Mouse (Mus musculus): ENCODE data around the gene Kpna2. TPM values are rescaled to one million over a fixed set of nuclear protein-coding genes. Genes with fewer than 3 reads are reported as not detected.
"Not testable (repeated sequence)": the region's sequence is repeated elsewhere in the genome, so short reads cannot be mapped to it uniquely, and the experiment has no call there.

Gene Kpna2
- polyA plus RNA-seq, 1 experiment from 2014 or later: 501 TPM

- no peaks in the 10 kb centered on the region for H3K9me3 ChIP-seq
- no peaks in the 10 kb centered on the region for H3K36me3 ChIP-seq
- whole genome bisulfite sequencing: 5% methylated on average over 29 of the region's 29 CpGs
- H3K9ac ChIP-seq (replicated peaks): peak overlapping the region; percentile 69
- H3K27me3 ChIP-seq: peaks cover 43% of the 10 kb centered on the region
- peak; percentile 38; the same call in 1 of the 2 replicates for ATAC-seq (ENCODE audit: insufficient number of reproducible peaks, insufficient read depth, low FRiP score, low TSS enrichment, low read depth)
- H3K4me3 ChIP-seq (replicated peaks): peak overlapping the region; percentile 68
- peaks cover 25% of the 10 kb centered on the region for H3K4me1 ChIP-seq (replicated peaks)
- peak overlapping the region; percentile 92 for H3K4me2 ChIP-seq
- peak overlapping the region; percentile 64 for H3K27ac ChIP-seq
Measured at GRCm38 (mm10) chr11:107028275-107028618, 28.9 kb upstream of the Kpna2 start.

GRCm38 (mm10) chr11:107027431-107028274 is 28.3 kb upstream of the Kpna2 start:
- ATAC-seq (ENCODE audit: insufficient number of reproducible peaks, insufficient read depth, low FRiP score, low TSS enrichment, low read depth): peak; percentile 73
- Histone ChIP-seq H3K9me3 (no peaks in the 10 kb centered on the region), H3K4me1 (replicated peaks) (peaks cover 25% of the 10 kb centered on the region), H3K27ac (peak overlapping the region; percentile 64), H3K4me2 (peak overlapping the region; percentile 92), H3K36me3 (no peaks in the 10 kb centered on the region), H3K4me3 (replicated peaks) (peak overlapping the region; percentile 68), H3K27me3 (peaks cover 43% of the 10 kb centered on the region), H3K9ac (replicated peaks) (peak overlapping the region; percentile 69)
- WGBS: under 1% methylated on average over 107 of the region's 107 CpGs

GRCm38 (mm10) chr11:107026554-107027430 is 27.5 kb upstream of the Kpna2 start:
- Histone ChIP-seq H3K4me2 (peak overlapping the region; percentile 92), H3K4me3 (replicated peaks) (peak overlapping the region; percentile 68), H3K9ac (replicated peaks) (no peak overlapping the region), H3K4me1 (replicated peaks) (peaks cover 25% of the 10 kb centered on the region), H3K27me3 (peaks cover 43% of the 10 kb centered on the region), H3K36me3 (no peaks in the 10 kb centered on the region), H3K27ac (no peak overlapping the region), H3K9me3 (no peaks in the 10 kb centered on the region)
- ATAC-seq (ENCODE audit: insufficient number of reproducible peaks, insufficient read depth, low FRiP score, low TSS enrichment, low read depth): no peak
- WGBS: 7% methylated on average over 12 of the region's 12 CpGs

GRCm38 (mm10) chr11:107025411-107026321 is 26.3 kb upstream of the Kpna2 start, which contains the start of gene 1810010H24Rik:
Gene 1810010H24Rik, plus strand, starts transcription at chr11:107025681.
- WGBS: under 1% methylated on average over 45 of the region's 45 CpGs

GRCm38 (mm10) chr11:107024406-107024805 is 25.1 kb upstream of the Kpna2 start:
- H3K4me1 ChIP-seq (replicated peaks): peaks cover 25% of the 10 kb centered on the region
- 51% methylated on average over 4 of the region's 4 CpGs for WGBS
- peak overlapping the region; percentile 92 for H3K4me2 ChIP-seq
- peaks cover 39% of the 10 kb centered on the region for H3K27me3 ChIP-seq
- H3K9me3 ChIP-seq: no peaks in the 10 kb centered on the region
- no peaks in the 10 kb centered on the region for H3K36me3 ChIP-seq
- H3K9ac ChIP-seq (replicated peaks): no peak overlapping the region
- no peak overlapping the region for H3K27ac ChIP-seq
- no peak for ATAC-seq (ENCODE audit: insufficient number of reproducible peaks, insufficient read depth, low FRiP score, low TSS enrichment, low read depth)
- no peak overlapping the region for H3K4me3 ChIP-seq (replicated peaks)

More at GRCm38 (mm10) chr11:107025411-107026321, 26.3 kb upstream of the Kpna2 start, which contains the start of gene 1810010H24Rik:
- H3K27me3 ChIP-seq: peaks cover 43% of the 10 kb centered on the region
- H3K9ac ChIP-seq (replicated peaks): peak within 1 kb of the TSS; percentile 61
- ATAC-seq (ENCODE audit: insufficient number of reproducible peaks, insufficient read depth, low FRiP score, low TSS enrichment, low read depth): no peak
- H3K4me3 ChIP-seq (replicated peaks): peak within 1 kb of the TSS; percentile 52
- H3K4me2 ChIP-seq: peak within 1 kb of the TSS; percentile 92
- H3K9me3 ChIP-seq: no peaks in the 10 kb centered on the region
- no peaks in the 10 kb centered on the region for H3K36me3 ChIP-seq
- peaks cover 25% of the 10 kb centered on the region for H3K4me1 ChIP-seq (replicated peaks)
- no peak within 1 kb of the TSS for H3K27ac ChIP-seq

- Histone ChIP-seq H3K9me3 (no peaks in the 10 kb centered on the region), H3K27me3 (peaks cover 33% of the 10 kb centered on the region), H3K36me3 (no peaks in the 10 kb centered on the region), H3K4me1 (replicated peaks) (peaks cover 21% of the 10 kb centered on the region), H3K4me3 (replicated peaks) (no peak overlapping the region), H3K9ac (replicated peaks) (no peak overlapping the region), H3K27ac (no peak overlapping the region), H3K4me2 (no peak overlapping the region)
- ATAC-seq (ENCODE audit: insufficient number of reproducible peaks, insufficient read depth, low FRiP score, low TSS enrichment, low read depth): no peak
- WGBS: 88% methylated on average over 13 of the region's 13 CpGs
Measured at GRCm38 (mm10) chr11:107022050-107022683, 22.8 kb upstream of the Kpna2 start.

- not testable (repeated sequence) for H3K9me3 ChIP-seq; ATAC-seq (ENCODE audit: insufficient number of reproducible peaks, insufficient read depth, low FRiP score, low TSS enrichment, low read depth); H3K4me3 ChIP-seq (replicated peaks); H3K4me2 ChIP-seq; H3K9ac ChIP-seq (replicated peaks); H3K27ac ChIP-seq; H3K36me3 ChIP-seq; H3K4me1 ChIP-seq (replicated peaks)
- peaks cover 11% of the 10 kb centered on the region; the same call in 1 of the 2 replicates for H3K27me3 ChIP-seq
- 94% methylated on average over 5 of the region's 5 CpGs for WGBS
Measured at GRCm38 (mm10) chr11:107019722-107020121, 20.4 kb upstream of the Kpna2 start.

GRCm38 (mm10) chr11:107019318-107019717 is 20.0 kb upstream of the Kpna2 start:
- Histone ChIP-seq H3K9me3 (no peaks in the 10 kb centered on the region), H3K27me3 (peaks cover 6% of the 10 kb centered on the region; the same call in 1 of the 2 replicates), H3K4me2 (no peak overlapping the region), H3K27ac (no peak overlapping the region), H3K36me3 (no peaks in the 10 kb centered on the region), H3K4me1 (replicated peaks) (peaks cover 3% of the 10 kb centered on the region), H3K4me3 (replicated peaks) (no peak overlapping the region), H3K9ac (replicated peaks) (no peak overlapping the region)
- WGBS: 82% methylated on average over 4 of the region's 4 CpGs
- ATAC-seq (ENCODE audit: insufficient number of reproducible peaks, insufficient read depth, low FRiP score, low TSS enrichment, low read depth): no peak

- Histone ChIP-seq H3K36me3 (no peaks in the 10 kb centered on the region), H3K9me3 (no peaks in the 10 kb centered on the region), H3K27me3 (no peaks in the 10 kb centered on the region), H3K27ac (no peak overlapping the region), H3K9ac (replicated peaks) (no peak overlapping the region), H3K4me2 (no peak overlapping the region), H3K4me3 (replicated peaks) (no peak overlapping the region), H3K4me1 (replicated peaks) (no peaks in the 10 kb centered on the region)
- WGBS: 32% methylated on average over 8 of the region's 8 CpGs
- no peak for ATAC-seq (ENCODE audit: insufficient number of reproducible peaks, insufficient read depth, low FRiP score, low TSS enrichment, low read depth)
Measured at GRCm38 (mm10) chr11:107018606-107019005, 19.3 kb upstream of the Kpna2 start.

GRCm38 (mm10) chr11:107017339-107017886 is 18.1 kb upstream of the Kpna2 start:
- Histone ChIP-seq H3K9me3 (no peaks in the 10 kb centered on the region), H3K27ac (no peak overlapping the region), H3K4me3 (replicated peaks) (no peak overlapping the region), H3K4me1 (replicated peaks) (no peaks in the 10 kb centered on the region), H3K4me2 (no peak overlapping the region), H3K27me3 (no peaks in the 10 kb centered on the region), H3K36me3 (no peaks in the 10 kb centered on the region), H3K9ac (replicated peaks) (no peak overlapping the region)
- no peak for ATAC-seq (ENCODE audit: insufficient number of reproducible peaks, insufficient read depth, low FRiP score, low TSS enrichment, low read depth)
- 42% methylated on average over 6 of the region's 6 CpGs for WGBS

Measured in limb, embryonic 12.5 days (tissue).